Mouse (Mus musculus): Measurements from ENCODE around the gene Hrg.

The Hrg gene

GRCm38 (mm10) chr16:22950840-22951395 is at the start of gene Hrg:
TSS of gene Hrg (plus strand) at chr16:22951072.
- Histone ChIP-seq H3K27me3 (ENCODE audit: control insufficient read depth, insufficient read depth, low read length, poor library complexity, severe bottlenecking) (no peaks in the 10 kb centered on the region), H3K36me3 (ENCODE audit: control insufficient read depth, insufficient read depth, low read length, poor library complexity, severe bottlenecking) (no peaks in the 10 kb centered on the region)
- no peak for DNase-seq (ENCODE audit: low read depth, low spot score)

DNA sequence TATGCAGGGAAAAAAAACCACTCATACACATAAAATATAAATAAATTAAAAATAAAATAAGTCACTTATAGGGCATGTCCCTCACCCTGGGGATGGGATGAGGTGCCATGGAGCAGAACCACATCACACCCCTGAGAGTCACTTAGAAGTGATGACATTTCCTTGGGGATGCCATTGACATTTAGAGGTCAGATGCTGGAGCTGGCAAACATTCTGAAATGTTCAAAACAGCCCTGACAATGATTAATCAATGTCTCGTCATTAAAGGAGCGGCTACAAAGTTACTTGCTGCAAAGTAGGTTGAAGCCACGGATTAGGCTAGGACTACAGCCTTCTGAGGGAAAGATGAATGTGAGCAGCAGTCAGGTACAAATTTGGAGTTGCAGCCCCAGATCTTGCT is 49.5 kb upstream of the Hrg start:
- Histone ChIP-seq H3K27me3 (ENCODE audit: control insufficient read depth, insufficient read depth, low read length, poor library complexity, severe bottlenecking) (no peaks in the 10 kb centered on the region), H3K36me3 (ENCODE audit: control insufficient read depth, insufficient read depth, low read length, poor library complexity, severe bottlenecking) (no peaks in the 10 kb centered on the region)
- DNase-seq (ENCODE audit: low read depth, low spot score): no peak

DNA sequence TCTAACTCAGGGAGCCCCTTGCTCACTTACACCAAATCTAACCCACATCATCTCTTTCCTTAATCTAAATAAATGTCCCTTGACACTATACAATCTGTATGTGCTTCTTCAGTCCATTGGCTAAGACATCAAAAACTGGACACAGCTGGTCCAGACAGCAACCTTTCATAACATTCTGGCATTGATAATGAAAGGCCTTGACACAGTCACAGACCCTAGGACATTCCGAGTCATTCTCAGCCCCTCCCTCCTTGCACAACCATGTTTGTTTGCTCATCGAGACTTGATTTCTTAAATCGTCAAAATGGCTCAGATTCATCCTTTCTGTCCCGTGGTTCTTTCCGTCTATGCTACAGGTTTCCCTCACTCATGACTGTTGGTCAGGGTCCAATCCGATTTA is 41.6 kb upstream of the Hrg start:
- no peaks in the 10 kb centered on the region for H3K36me3 ChIP-seq (ENCODE audit: control insufficient read depth, insufficient read depth, low read length, poor library complexity, severe bottlenecking)
- H3K27me3 ChIP-seq (ENCODE audit: control insufficient read depth, insufficient read depth, low read length, poor library complexity, severe bottlenecking): no peaks in the 10 kb centered on the region
- no peak for DNase-seq (ENCODE audit: low read depth, low spot score)

DNA sequence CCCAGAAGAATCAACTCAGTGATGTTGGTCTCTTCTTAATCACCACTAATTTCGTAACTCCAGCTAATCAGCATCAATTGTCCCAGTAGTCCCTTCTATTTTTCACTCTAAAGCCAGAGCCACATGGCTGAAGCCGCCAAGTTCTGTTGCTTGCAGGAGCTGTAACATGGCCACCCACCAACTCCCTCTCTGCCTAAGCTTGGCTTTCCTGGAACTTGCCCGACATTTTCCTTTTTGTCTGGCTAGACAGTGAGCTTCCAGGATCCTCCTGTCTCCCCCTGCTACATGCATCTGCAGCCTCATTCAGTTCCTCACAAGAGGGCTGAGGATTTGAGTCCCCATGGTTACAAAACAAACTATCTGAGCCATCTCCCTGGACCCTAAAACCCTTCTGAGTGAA is 38.9 kb upstream of the Hrg start:
- Histone ChIP-seq H3K36me3 (ENCODE audit: control insufficient read depth, insufficient read depth, low read length, poor library complexity, severe bottlenecking) (no peaks in the 10 kb centered on the region), H3K27me3 (ENCODE audit: control insufficient read depth, insufficient read depth, low read length, poor library complexity, severe bottlenecking) (no peaks in the 10 kb centered on the region)
- no peak for DNase-seq (ENCODE audit: low read depth, low spot score)

DNA sequence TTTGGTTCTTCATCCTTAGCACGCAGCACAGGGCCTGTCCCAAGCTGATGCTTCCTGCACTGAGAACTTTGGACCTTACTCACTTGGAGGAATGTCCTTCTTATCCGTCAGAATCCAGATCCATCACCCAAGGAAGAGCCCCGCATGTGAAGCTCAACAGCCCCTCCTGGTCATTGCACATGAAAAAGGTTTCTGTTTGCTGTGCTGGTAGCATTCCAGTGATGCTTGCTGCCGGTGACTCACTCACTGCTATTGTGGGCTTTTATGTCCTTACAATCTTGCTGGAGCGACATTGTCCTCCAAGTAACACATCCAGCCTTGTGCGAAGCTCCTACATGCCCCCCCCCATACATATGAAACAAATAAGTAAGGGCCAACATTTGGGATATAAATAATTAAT is 38.0 kb upstream of the Hrg start:
- DNase-seq (ENCODE audit: low read depth, low spot score): no peak
- H3K27me3 ChIP-seq (ENCODE audit: control insufficient read depth, insufficient read depth, low read length, poor library complexity, severe bottlenecking): no peaks in the 10 kb centered on the region
- H3K36me3 ChIP-seq (ENCODE audit: control insufficient read depth, insufficient read depth, low read length, poor library complexity, severe bottlenecking): no peaks in the 10 kb centered on the region

DNA sequence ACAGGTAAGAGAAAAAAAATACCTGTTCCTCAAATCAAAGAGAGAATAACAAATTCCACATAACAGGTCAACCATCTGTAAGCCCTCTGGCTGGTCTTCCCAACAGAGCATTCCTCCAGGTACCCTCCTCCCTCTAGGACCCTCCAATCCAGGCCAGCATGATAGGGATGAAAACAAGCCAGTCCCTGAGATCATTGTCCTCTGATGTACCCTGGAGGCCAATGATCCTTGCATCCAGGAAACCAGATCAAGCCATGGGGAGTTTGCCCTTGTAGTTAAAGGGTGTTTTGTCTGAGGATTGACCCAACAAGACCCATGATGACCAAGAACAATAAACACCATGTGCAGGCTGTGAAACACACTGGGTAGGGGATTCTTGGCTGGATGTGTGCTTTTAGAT is 36.6 kb upstream of the Hrg start:
- H3K27me3 ChIP-seq (ENCODE audit: control insufficient read depth, insufficient read depth, low read length, poor library complexity, severe bottlenecking): no peaks in the 10 kb centered on the region
- DNase-seq (ENCODE audit: low read depth, low spot score): no peak
- H3K36me3 ChIP-seq (ENCODE audit: control insufficient read depth, insufficient read depth, low read length, poor library complexity, severe bottlenecking): no peaks in the 10 kb centered on the region

DNA sequence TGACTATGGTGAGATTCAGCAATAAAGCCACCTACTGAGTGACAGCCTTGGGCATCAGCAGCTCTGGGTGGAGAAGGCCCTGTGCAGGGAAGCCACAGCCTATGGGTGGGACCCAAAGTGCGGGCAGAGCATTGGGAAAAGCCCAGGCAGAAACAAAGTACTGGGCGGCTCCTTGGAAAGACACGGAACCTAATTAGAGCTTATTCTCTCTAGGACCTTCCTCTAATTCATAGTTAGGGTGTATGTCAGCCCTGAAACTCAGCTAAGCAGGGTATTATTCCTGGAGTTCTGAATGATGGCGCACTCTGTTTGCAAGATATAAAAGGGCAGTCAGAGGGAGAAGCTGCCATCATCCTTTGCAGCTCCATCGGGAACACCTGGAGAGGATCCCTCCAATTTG is 32.8 kb upstream of the Hrg start, which contains the start of gene Fetub:
Fetub (plus strand) TSS at position 301 of the 400 bp plus-strand sequence.
- no peaks in the 10 kb centered on the region for H3K27me3 ChIP-seq (ENCODE audit: control insufficient read depth, insufficient read depth, low read length, poor library complexity, severe bottlenecking)
- no peak for DNase-seq (ENCODE audit: low read depth, low spot score)

GRCm38 (mm10) chr16:22918664-22919312 is 32.1 kb upstream of the Hrg start:
- H3K27me3 ChIP-seq (ENCODE audit: control insufficient read depth, insufficient read depth, low read length, poor library complexity, severe bottlenecking): no peaks in the 10 kb centered on the region
- DNase-seq (ENCODE audit: low read depth, low spot score): no peak
- H3K36me3 ChIP-seq (ENCODE audit: control insufficient read depth, insufficient read depth, low read length, poor library complexity, severe bottlenecking): no peaks in the 10 kb centered on the region

More for the DNA sequence above, 32.8 kb upstream of the Hrg start, which contains the start of gene Fetub:
- no peaks in the 10 kb centered on the region for H3K36me3 ChIP-seq (ENCODE audit: control insufficient read depth, insufficient read depth, low read length, poor library complexity, severe bottlenecking)

DNA sequence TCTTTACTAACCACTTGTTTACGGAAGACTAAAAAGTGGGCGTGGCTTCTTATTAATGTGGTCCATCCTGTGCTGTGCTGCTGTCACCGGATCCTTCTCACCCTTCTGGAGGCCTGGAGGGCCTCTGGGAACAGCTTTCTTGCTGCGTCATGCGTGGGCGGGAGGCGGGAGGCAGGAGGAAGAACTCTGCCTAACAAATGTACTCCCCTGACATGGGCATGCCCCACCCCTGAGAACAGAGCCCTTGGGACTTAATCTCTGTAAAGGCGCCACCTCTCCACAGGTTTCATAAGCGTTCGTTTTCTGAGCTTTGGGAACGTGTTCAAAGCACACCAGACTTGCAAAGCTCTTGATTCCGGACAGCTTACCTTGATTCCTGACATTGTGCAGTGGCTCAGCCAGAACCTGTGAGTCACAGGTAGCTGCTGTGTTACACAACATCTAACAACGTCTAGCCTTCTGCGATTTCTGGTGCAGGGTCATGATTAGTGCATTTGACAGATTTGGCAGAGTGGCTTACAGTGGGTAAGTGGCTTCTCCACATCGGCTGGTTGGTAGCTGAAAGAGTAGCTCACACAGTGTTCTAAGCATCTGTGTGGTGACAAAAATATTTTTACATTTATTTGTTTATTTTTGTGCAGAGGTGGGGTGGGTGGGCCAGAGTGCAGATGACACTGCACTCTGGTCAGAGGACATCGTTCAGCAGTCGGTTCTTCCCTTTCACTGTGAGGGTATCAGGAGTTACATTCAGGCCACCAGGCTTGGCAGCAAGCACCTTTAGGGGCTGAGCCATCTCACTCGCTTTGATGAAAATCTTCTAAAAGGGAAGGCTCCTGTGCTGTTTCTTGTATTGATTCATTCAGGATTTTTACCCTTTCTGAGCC is 30.7 kb upstream of the Hrg start:
- no peaks in the 10 kb centered on the region for H3K27me3 ChIP-seq (ENCODE audit: control insufficient read depth, insufficient read depth, low read length, poor library complexity, severe bottlenecking)
- no peak for DNase-seq (ENCODE audit: low read depth, low spot score)
- H3K36me3 ChIP-seq (ENCODE audit: control insufficient read depth, insufficient read depth, low read length, poor library complexity, severe bottlenecking): no peaks in the 10 kb centered on the region

DNA sequence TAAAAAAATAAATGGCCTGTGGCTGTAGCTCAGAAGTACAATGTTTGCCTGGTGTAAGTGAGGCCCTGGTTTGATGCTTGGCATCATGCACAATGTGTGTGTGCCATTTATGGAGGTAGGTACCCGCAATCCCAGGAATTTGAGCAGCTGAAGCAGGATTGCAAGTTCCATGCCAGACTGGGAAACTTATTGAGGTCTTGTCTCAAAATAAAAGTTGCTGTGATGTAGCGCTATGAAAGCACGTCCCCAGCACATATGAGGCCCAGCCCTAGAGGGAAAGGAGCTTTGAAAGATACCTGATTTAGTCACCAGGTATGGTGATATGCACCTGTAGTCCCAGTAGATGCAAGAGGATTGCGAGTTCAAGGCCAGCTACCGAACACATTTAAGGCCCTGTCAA is 29.1 kb upstream of the Hrg start:
- no peak for DNase-seq (ENCODE audit: low read depth, low spot score)
- Histone ChIP-seq H3K36me3 (ENCODE audit: control insufficient read depth, insufficient read depth, low read length, poor library complexity, severe bottlenecking) (no peaks in the 10 kb centered on the region), H3K27me3 (ENCODE audit: control insufficient read depth, insufficient read depth, low read length, poor library complexity, severe bottlenecking) (no peaks in the 10 kb centered on the region)

DNA sequence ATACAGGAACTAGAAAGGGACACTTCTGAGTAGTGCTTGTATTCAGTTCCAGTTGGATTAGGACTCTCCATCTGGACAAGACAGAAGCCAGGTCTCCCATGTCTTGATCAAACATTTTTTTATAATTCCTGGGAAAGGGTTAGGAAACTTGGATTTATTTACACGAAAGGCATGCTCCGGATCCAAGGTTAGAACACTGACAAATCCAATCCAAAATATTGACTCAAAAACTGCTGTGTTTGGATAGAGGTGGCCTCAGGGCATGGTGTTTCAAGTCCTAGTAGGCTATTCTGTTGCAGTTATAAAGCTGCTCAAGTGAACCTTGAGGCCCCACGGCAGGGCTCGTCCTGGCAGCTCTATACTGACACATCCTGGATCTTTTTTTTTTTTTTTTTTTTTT is 28.4 kb upstream of the Hrg start:
- DNase-seq (ENCODE audit: low read depth, low spot score): no peak
- no peaks in the 10 kb centered on the region for H3K36me3 ChIP-seq (ENCODE audit: control insufficient read depth, insufficient read depth, low read length, poor library complexity, severe bottlenecking)
- no peaks in the 10 kb centered on the region for H3K27me3 ChIP-seq (ENCODE audit: control insufficient read depth, insufficient read depth, low read length, poor library complexity, severe bottlenecking)

GRCm38 (mm10) chr16:22929575-22929974 is 21.3 kb upstream of the Hrg start:
- H3K27me3 ChIP-seq (ENCODE audit: control insufficient read depth, insufficient read depth, low read length, poor library complexity, severe bottlenecking): no peaks in the 10 kb centered on the region
- H3K36me3 ChIP-seq (ENCODE audit: control insufficient read depth, insufficient read depth, low read length, poor library complexity, severe bottlenecking): no peaks in the 10 kb centered on the region
- DNase-seq (ENCODE audit: low read depth, low spot score): no peak

- no peaks in the 10 kb centered on the region for H3K36me3 ChIP-seq (ENCODE audit: control insufficient read depth, insufficient read depth, low read length, poor library complexity, severe bottlenecking)
- H3K27me3 ChIP-seq (ENCODE audit: control insufficient read depth, insufficient read depth, low read length, poor library complexity, severe bottlenecking): no peaks in the 10 kb centered on the region
- DNase-seq (ENCODE audit: low read depth, low spot score): no peak
Observed at GRCm38 (mm10) chr16:22931431-22932200, 19.3 kb upstream of the Hrg start.

GRCm38 (mm10) chr16:22937631-22938030 is 13.2 kb upstream of the Hrg start:
- DNase-seq (ENCODE audit: low read depth, low spot score): no peak
- H3K27me3 ChIP-seq (ENCODE audit: control insufficient read depth, insufficient read depth, low read length, poor library complexity, severe bottlenecking): no peaks in the 10 kb centered on the region
- no peaks in the 10 kb centered on the region for H3K36me3 ChIP-seq (ENCODE audit: control insufficient read depth, insufficient read depth, low read length, poor library complexity, severe bottlenecking)

All from splenic B cell, adult 2 months (primary cell).